Mouse (Mus musculus): ENCODE measurements around the gene Atg101. TPM values are rescaled to one million over a fixed set of nuclear protein-coding genes. Genes with fewer than 3 reads are reported as not detected.
A peak's percentile ranks its signal among the peaks of the same experiment; 100 is the strongest.

Gene Atg101
- polyA plus RNA-seq, 2 experiments, result 47.2 to 56.0 TPM

DNA sequence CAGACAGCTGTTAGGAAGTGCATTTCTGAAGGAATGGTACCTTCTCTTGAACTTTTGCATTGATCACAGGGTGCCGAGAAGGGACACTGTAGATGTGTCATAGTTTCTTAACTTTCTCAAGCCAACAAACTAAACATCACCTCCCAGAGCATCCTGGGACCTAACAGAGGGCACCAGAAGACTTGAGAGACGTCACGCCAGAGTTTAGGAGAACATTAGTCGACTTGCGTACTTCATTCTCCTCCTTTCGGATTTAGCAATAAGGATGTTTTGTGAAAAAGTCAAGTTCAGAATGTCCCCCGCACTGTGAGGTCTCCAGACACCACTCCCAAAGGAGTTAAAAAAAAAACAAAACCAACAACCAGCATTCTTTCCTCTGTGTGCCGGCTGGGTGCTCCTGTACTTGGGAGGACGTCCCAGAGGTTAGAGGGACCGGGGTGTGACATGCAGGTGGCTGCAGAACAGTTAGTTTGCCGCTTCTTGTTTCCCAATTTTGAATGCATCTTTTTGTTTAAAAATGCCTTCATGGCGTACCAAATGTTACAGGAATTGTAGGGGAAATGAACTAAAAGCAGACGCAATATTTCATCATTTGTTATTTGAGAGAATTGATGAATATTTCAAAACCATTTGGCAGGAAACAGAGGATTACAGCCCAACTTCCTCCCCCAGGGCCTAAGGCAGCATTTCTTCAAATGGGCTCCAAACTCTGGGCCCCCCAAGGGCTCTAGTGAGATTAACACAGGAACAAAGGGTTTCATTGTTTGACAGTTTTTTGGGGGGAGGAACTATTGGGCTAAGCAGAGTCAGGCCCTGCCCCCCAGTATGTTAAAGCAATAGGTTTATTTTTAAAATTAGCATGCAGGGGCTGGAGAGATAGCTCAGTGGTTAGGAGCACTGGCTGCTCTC is 24.6 kb downstream of the Atg101 start:
- no peak overlapping the region for H3K27ac ChIP-seq (replicated peaks; ENCODE audit: low read depth, low read length)
- TF ChIP-seq POLR2A (IDR thresholded peaks at IDR 0.05; ENCODE audit: borderline replicate concordance, extremely low read depth, insufficient read depth, insufficient read length), result no peak

DNA sequence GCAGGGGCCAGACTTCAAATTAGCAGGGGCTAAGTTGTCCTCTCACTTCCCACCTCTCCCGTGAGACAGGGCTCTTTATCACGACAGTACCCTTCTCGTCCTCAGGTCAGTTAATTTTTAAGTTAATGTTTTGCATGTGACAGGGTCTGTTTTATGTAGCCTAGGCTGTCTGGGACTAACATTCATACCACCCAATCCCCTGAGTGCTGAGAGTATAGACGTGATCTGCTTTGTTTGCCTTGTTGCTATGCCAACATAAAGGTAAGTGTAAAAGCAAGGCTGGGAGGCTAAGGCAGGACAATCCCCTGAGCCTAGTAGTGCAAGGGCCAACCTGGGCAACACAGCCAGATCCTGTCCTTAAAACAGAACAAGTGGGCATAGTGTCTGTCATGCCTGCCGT is 25.4 kb downstream of the Atg101 start:
- no peaks in the 10 kb centered on the region for H3K36me3 ChIP-seq (ENCODE audit: control insufficient read depth, insufficient read depth, low read length)
- no peaks in the 10 kb centered on the region for H3K27me3 ChIP-seq (ENCODE audit: control insufficient read depth, insufficient read depth, low read length)
- 29% methylated on average over 5 of the region's 5 CpGs for WGBS
- no peak overlapping the region for H3K9ac ChIP-seq (ENCODE audit: low read depth, low read length, severe bottlenecking)
- H3K4me2 ChIP-seq (replicated peaks; ENCODE audit: low read depth, low read length, severe bottlenecking), result no peak overlapping the region
- ATAC-seq (ENCODE audit: low FRiP score, low read depth) (no peak), DNase-seq (ENCODE audit: low spot score) (no peak)
- peaks cover 8% of the 10 kb centered on the region for H3K4me1 ChIP-seq (ENCODE audit: control insufficient read depth, insufficient read depth, low read length)
- no peak overlapping the region for H3K4me3 ChIP-seq (replicated peaks; ENCODE audit: low read length)
- no peak for TF ChIP-seq POLR2A (IDR thresholded peaks at IDR 0.05; ENCODE audit: borderline replicate concordance, extremely low read depth, insufficient read depth, insufficient read length)
- H3K27ac ChIP-seq (replicated peaks; ENCODE audit: low read depth, low read length), result no peak overlapping the region
- H3K9me3 ChIP-seq (ENCODE audit: control insufficient read depth, low read length), result no peaks in the 10 kb centered on the region

More for the DNA sequence above, 24.6 kb downstream of the Atg101 start:
- no peaks in the 10 kb centered on the region for H3K27me3 ChIP-seq (ENCODE audit: control insufficient read depth, insufficient read depth, low read length)
- no peaks in the 10 kb centered on the region for H3K36me3 ChIP-seq (ENCODE audit: control insufficient read depth, insufficient read depth, low read length)
- H3K4me1 ChIP-seq (ENCODE audit: control insufficient read depth, insufficient read depth, low read length), result peaks cover 8% of the 10 kb centered on the region
- DNase-seq (ENCODE audit: low spot score), result peak; percentile 60
- no peak overlapping the region for H3K9ac ChIP-seq (ENCODE audit: low read depth, low read length, severe bottlenecking)
- 58% methylated on average over 13 of the region's 13 CpGs for WGBS
- H3K4me2 ChIP-seq (replicated peaks; ENCODE audit: low read depth, low read length, severe bottlenecking), result no peak overlapping the region
- H3K4me3 ChIP-seq (replicated peaks; ENCODE audit: low read length), result no peak overlapping the region
- ATAC-seq (ENCODE audit: low FRiP score, low read depth), result peak; percentile 34; the same call in 1 of the 2 replicates
- H3K9me3 ChIP-seq (ENCODE audit: control insufficient read depth, low read length), result no peaks in the 10 kb centered on the region

- Histone ChIP-seq H3K4me3 (replicated peaks; ENCODE audit: low read length) (no peak overlapping the region), H3K9me3 (ENCODE audit: control insufficient read depth, low read length) (no peaks in the 10 kb centered on the region), H3K9ac (ENCODE audit: low read depth, low read length, severe bottlenecking) (no peak overlapping the region), H3K4me2 (replicated peaks; ENCODE audit: low read depth, low read length, severe bottlenecking) (no peak overlapping the region), H3K27me3 (ENCODE audit: control insufficient read depth, insufficient read depth, low read length) (no peaks in the 10 kb centered on the region), H3K36me3 (ENCODE audit: control insufficient read depth, insufficient read depth, low read length) (no peaks in the 10 kb centered on the region), H3K4me1 (ENCODE audit: control insufficient read depth, insufficient read depth, low read length) (peaks cover 8% of the 10 kb centered on the region), H3K27ac (replicated peaks; ENCODE audit: low read depth, low read length) (no peak overlapping the region)
- ATAC-seq (ENCODE audit: low FRiP score, low read depth) (no peak), DNase-seq (ENCODE audit: low spot score) (no peak)
- no peak for TF ChIP-seq POLR2A (IDR thresholded peaks at IDR 0.05; ENCODE audit: borderline replicate concordance, extremely low read depth, insufficient read depth, insufficient read length)
- WGBS, result 55% methylated on average over 12 of the region's 15 CpGs
Observed at GRCm38 (mm10) chr15:101311087-101311770, 27.2 kb downstream of the Atg101 start.

- H3K4me3 ChIP-seq (replicated peaks; ENCODE audit: low read length), result no peak overlapping the region
- no peaks in the 10 kb centered on the region for H3K27me3 ChIP-seq (ENCODE audit: control insufficient read depth, insufficient read depth, low read length)
- H3K4me1 ChIP-seq (ENCODE audit: control insufficient read depth, insufficient read depth, low read length), result peaks cover 8% of the 10 kb centered on the region
- no peak for ATAC-seq (ENCODE audit: low FRiP score, low read depth)
- no peak overlapping the region for H3K4me2 ChIP-seq (replicated peaks; ENCODE audit: low read depth, low read length, severe bottlenecking)
- H3K36me3 ChIP-seq (ENCODE audit: control insufficient read depth, insufficient read depth, low read length), result no peaks in the 10 kb centered on the region
- 80% methylated on average over 6 of the region's 6 CpGs for WGBS
- no peak for DNase-seq (ENCODE audit: low spot score)
- H3K9me3 ChIP-seq (ENCODE audit: control insufficient read depth, low read length), result no peaks in the 10 kb centered on the region
- no peak overlapping the region for H3K27ac ChIP-seq (replicated peaks; ENCODE audit: low read depth, low read length)
- H3K9ac ChIP-seq (ENCODE audit: low read depth, low read length, severe bottlenecking), result no peak overlapping the region
- TF ChIP-seq POLR2A (IDR thresholded peaks at IDR 0.05; ENCODE audit: borderline replicate concordance, extremely low read depth, insufficient read depth, insufficient read length), result no peak
Observed at GRCm38 (mm10) chr15:101312006-101312405, 27.9 kb downstream of the Atg101 start.

DNA sequence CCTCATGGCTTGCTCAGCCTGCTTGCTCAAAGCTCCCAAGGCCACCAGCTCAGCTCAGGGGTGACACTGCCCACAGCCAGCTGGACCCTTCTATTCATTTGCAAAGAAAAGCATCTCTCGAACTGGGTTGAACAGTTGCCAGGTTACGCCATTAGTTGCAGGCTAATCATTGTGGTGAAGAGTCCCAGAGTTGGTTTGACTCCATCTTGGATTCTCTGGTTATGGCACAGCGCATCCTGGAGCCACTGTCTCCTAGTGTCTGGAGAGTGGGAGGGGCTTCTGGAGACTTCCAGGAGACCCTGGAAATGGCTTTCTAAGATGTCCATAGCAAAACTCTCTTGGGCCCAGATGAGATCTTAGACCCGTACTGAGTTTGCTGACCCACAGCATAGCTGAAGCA is 31.3 kb downstream of the Atg101 start:
- peaks cover 4% of the 10 kb centered on the region; the same call in 1 of the 2 replicates for H3K4me1 ChIP-seq (ENCODE audit: control insufficient read depth, insufficient read depth, low read length)
- no peaks in the 10 kb centered on the region for H3K27me3 ChIP-seq (ENCODE audit: control insufficient read depth, insufficient read depth, low read length)
- no peak overlapping the region for H3K9ac ChIP-seq (ENCODE audit: low read depth, low read length, severe bottlenecking)
- no peak for TF ChIP-seq POLR2A (IDR thresholded peaks at IDR 0.05; ENCODE audit: borderline replicate concordance, extremely low read depth, insufficient read depth, insufficient read length)
- ATAC-seq (ENCODE audit: low FRiP score, low read depth) (0 out of 2 replicates have a peak, but pooled peaks have one; percentile 3), DNase-seq (ENCODE audit: low spot score) (no peak)
- H3K4me3 ChIP-seq (replicated peaks; ENCODE audit: low read length), result no peak overlapping the region; the same call in 1 of the 2 replicates
- no peak overlapping the region for H3K4me2 ChIP-seq (replicated peaks; ENCODE audit: low read depth, low read length, severe bottlenecking)
- H3K36me3 ChIP-seq (ENCODE audit: control insufficient read depth, insufficient read depth, low read length), result no peaks in the 10 kb centered on the region
- WGBS, result 84% methylated on average over 4 of the region's 4 CpGs
- H3K9me3 ChIP-seq (ENCODE audit: control insufficient read depth, low read length), result no peaks in the 10 kb centered on the region
- no peak overlapping the region for H3K27ac ChIP-seq (replicated peaks; ENCODE audit: low read depth, low read length)

All from limb, embryonic 14.5 days (tissue).